Mouse (Mus musculus) MEL (cell line): ENCODE measurements at regions not wholly inside any gene's neighbourhood (a gene's known extent, or its start where the extent isn't known, plus 50 kb on each side); places are given as distances from the start of the nearest gene placed in this dataset.

Source experiments
- DNase-seq: peaks from one replicate; pipeline ENCODE4 v3.0.0; 2011; ENCODE audit warnings: low read depth, low spot score
- H3K27ac ChIP-seq: 2 replicates; pipeline ENCODE4 v1.5.1; 2012; ENCODE audit warnings: low read depth, mild to moderate bottlenecking, control low read depth, low read length, moderate library complexity; ENCODE audit not compliant: control insufficient read depth
- H3K27me3 ChIP-seq, 2 experiments: fragments of 150-350 bp in 1 of 2; sonication (generic) in 1 of 2; 2 replicates each; pipeline ENCODE4 v1.6.1; 2012; ENCODE audit warnings: low read length in 2 of 2, mild to moderate bottlenecking in 2 of 2, improper control_type of control experiment in 1 of 2, moderate library complexity in 1 of 2; ENCODE audit not compliant: insufficient read depth in 2 of 2, control insufficient read depth in 1 of 2
- H3K36me3 ChIP-seq, 2 experiments: 2 replicates each; pipeline ENCODE4 v1.6.1; 2012 to 2014; ENCODE audit warnings: low read length in 2 of 2, improper control_type of control experiment in 1 of 2, inconsistent platforms in 1 of 2, mild to moderate bottlenecking in 1 of 2; ENCODE audit not compliant: insufficient read depth in 2 of 2, control insufficient read depth in 1 of 2
- H3K4me1 ChIP-seq, 2 experiments: fragments of 150-350 bp in 1 of 2; sonication (generic) in 1 of 2; 2 replicates each; pipeline ENCODE4 v1.6.1; 2012; ENCODE audit warnings: low read length in 2 of 2, improper control_type of control experiment in 1 of 2, mild to moderate bottlenecking in 1 of 2; ENCODE audit not compliant: insufficient read depth in 2 of 2, control insufficient read depth in 1 of 2
- H3K4me3 ChIP-seq, 2 experiments: fragments of 150-350 bp in 1 of 2; sonication (generic) in 1 of 2; 2 replicates each; pipeline ENCODE4 v1.5.1; 2012; ENCODE audit warnings: low read depth in 2 of 2, low read length in 2 of 2, mild to moderate bottlenecking in 2 of 2, moderate library complexity in 2 of 2, control low read depth in 1 of 2, improper control_type of control experiment in 1 of 2; ENCODE audit not compliant: control insufficient read depth in 1 of 2, insufficient read depth in 1 of 2
- H3K79me2 ChIP-seq: 2 replicates; pipeline ENCODE4 v1.6.1; 2012; ENCODE audit warnings: mild to moderate bottlenecking, low read length, moderate library complexity; ENCODE audit not compliant: control insufficient read depth, poor library complexity, insufficient read depth
- H3K9ac ChIP-seq: 2 replicates; pipeline ENCODE4 v1.6.1; 2012; ENCODE audit warnings: low read depth, mild to moderate bottlenecking, control low read depth, low read length, moderate library complexity; ENCODE audit not compliant: control insufficient read depth, poor library complexity, severe bottlenecking
- H3K9me3 ChIP-seq: fragments of 150-350 bp; sonication (generic); replicated peaks from 2 replicates; pipeline ENCODE4 v1.6.1; 2012; ENCODE audit warnings: mild to moderate bottlenecking, low read length, improper control_type of control experiment, moderate library complexity; ENCODE audit not compliant: insufficient read depth
- BHLHE40 ChIP-seq: IDR thresholded peaks from 2 replicates; pipeline ENCODE4 v1.6.1; 2012; ENCODE audit warnings: low read depth, mild to moderate bottlenecking, inconsistent platforms, low read length, improper control_type of control experiment, borderline replicate concordance
- CHD1 ChIP-seq: IDR thresholded peaks from 2 replicates; pipeline ENCODE4 v1.6.1; 2012; ENCODE audit warnings: low read depth, mild to moderate bottlenecking, inconsistent platforms, low read length, improper control_type of control experiment
- CHD2 ChIP-seq: IDR thresholded peaks from 2 replicates; pipeline ENCODE4 v1.6.1; 2011; ENCODE audit warnings: low read length, improper control_type of control experiment
- CTCF ChIP-seq, 3 experiments: IDR thresholded peaks in 2 of 3; conservative IDR thresholded peaks in 1 of 3; 2 replicates each; pipeline ENCODE4 v1.5.1; 2011 to 2012; ENCODE audit warnings: low read length in 3 of 3, low read depth in 2 of 3, mild to moderate bottlenecking in 2 of 3, improper control_type of control experiment in 1 of 3, inconsistent platforms in 1 of 3, mixed read lengths in 1 of 3, moderate library complexity in 1 of 3; ENCODE audit not compliant: control insufficient read depth in 1 of 3, insufficient read depth in 1 of 3, poor library complexity in 1 of 3, severe bottlenecking in 1 of 3
- E2F4 ChIP-seq: IDR thresholded peaks from 2 replicates; pipeline ENCODE4 v1.6.1; 2011; ENCODE audit warnings: low read depth, low read length, improper control_type of control experiment, borderline replicate concordance
- ELF1 ChIP-seq: IDR thresholded peaks from 2 replicates; pipeline ENCODE4 v1.6.1; 2014; ENCODE audit warnings: low read depth, mild to moderate bottlenecking, inconsistent platforms, low read length, improper control_type of control experiment, moderate library complexity
- EP300 ChIP-seq, 2 experiments: IDR thresholded peaks; 2 replicates each; pipeline ENCODE4 v1.6.1; 2011; ENCODE audit warnings: improper control_type of control experiment in 2 of 2, low read length in 2 of 2, low read depth in 1 of 2, mild to moderate bottlenecking in 1 of 2
- JUND ChIP-seq: IDR thresholded peaks from 2 replicates; pipeline ENCODE4 v1.6.1; 2011; ENCODE audit warnings: low read depth, mild to moderate bottlenecking, improper control_type of control experiment, low read length
- KAT2A ChIP-seq: conservative IDR thresholded peaks from 2 replicates; pipeline ENCODE4 v1.6.1; 2012; ENCODE audit warnings: low read depth, low read length, improper control_type of control experiment, inconsistent platforms
- MAFK ChIP-seq: IDR thresholded peaks from 2 replicates; pipeline ENCODE4 v1.6.1; 2011; ENCODE audit warnings: low read depth, mild to moderate bottlenecking, low read length, improper control_type of control experiment, borderline replicate concordance
- MAZ ChIP-seq: IDR thresholded peaks from 2 replicates; pipeline ENCODE4 v1.6.1; 2012; ENCODE audit warnings: low read depth, mild to moderate bottlenecking, inconsistent platforms, low read length, improper control_type of control experiment
- MEF2A ChIP-seq: IDR thresholded peaks from 2 replicates; pipeline ENCODE4 v1.6.1; 2014; ENCODE audit warnings: low read depth, mild to moderate bottlenecking, inconsistent platforms, low read length, improper control_type of control experiment; ENCODE audit not compliant: poor library complexity, insufficient replicate concordance, severe bottlenecking; ENCODE audit errors: extremely low read depth
- MXI1 ChIP-seq: IDR thresholded peaks from 2 replicates; pipeline ENCODE4 v1.6.1; 2011; ENCODE audit warnings: mild to moderate bottlenecking, low read depth, low read length, improper control_type of control experiment
- MYB ChIP-seq: IDR thresholded peaks from 2 replicates; pipeline ENCODE4 v1.6.1; 2011; ENCODE audit warnings: mild to moderate bottlenecking, low read depth, low read length, improper control_type of control experiment
- MYC ChIP-seq: IDR thresholded peaks from 2 replicates; pipeline ENCODE4 v1.6.1; 2011; ENCODE audit warnings: low read depth, mild to moderate bottlenecking, low read length, improper control_type of control experiment, moderate library complexity
- NELFE ChIP-seq: IDR thresholded peaks from 2 replicates; pipeline ENCODE4 v1.6.1; 2011; ENCODE audit warnings: low read depth, low read length, improper control_type of control experiment
- POLR2A ChIP-seq, 2 experiments: IDR thresholded peaks; 2 replicates each; pipeline ENCODE4 v1.6.1; 2011 to 2012; ENCODE audit warnings: low read length in 2 of 2, mild to moderate bottlenecking in 2 of 2, control low read depth in 1 of 2, improper control_type of control experiment in 1 of 2, low read depth in 1 of 2, moderate library complexity in 1 of 2; ENCODE audit not compliant: control insufficient read depth in 1 of 2, insufficient read depth in 1 of 2, poor library complexity in 1 of 2
- RAD21 ChIP-seq: IDR thresholded peaks from 2 replicates; pipeline ENCODE4 v1.6.1; 2011; ENCODE audit warnings: mild to moderate bottlenecking, low read depth, low read length, improper control_type of control experiment
- RCOR1 ChIP-seq: IDR thresholded peaks from 2 replicates; pipeline ENCODE4 v1.6.1; 2012; ENCODE audit warnings: low read depth, mild to moderate bottlenecking, inconsistent platforms, low read length, improper control_type of control experiment
- SIN3A ChIP-seq: IDR thresholded peaks from 2 replicates; pipeline ENCODE4 v1.6.1; 2012; ENCODE audit warnings: low read length, improper control_type of control experiment, inconsistent platforms
- SMC3 ChIP-seq: IDR thresholded peaks from 2 replicates; pipeline ENCODE4 v1.6.1; 2011; ENCODE audit warnings: low read depth, low read length, improper control_type of control experiment
- TAL1 ChIP-seq: IDR thresholded peaks from 2 replicates; pipeline ENCODE4 v1.6.1; 2012; ENCODE audit warnings: mild to moderate bottlenecking, inconsistent platforms, low read length, moderate library complexity, mixed read lengths
- UBTF ChIP-seq: IDR thresholded peaks from 2 replicates; pipeline ENCODE4 v1.6.1; 2012; ENCODE audit warnings: low read depth, mild to moderate bottlenecking, inconsistent platforms, low read length, improper control_type of control experiment, moderate library complexity, borderline replicate concordance; ENCODE audit not compliant: insufficient read depth
- ZC3H11A ChIP-seq: IDR thresholded peaks from 2 replicates; pipeline ENCODE4 v1.6.1; 2012; ENCODE audit warnings: low read depth, mild to moderate bottlenecking, inconsistent platforms, low read length, improper control_type of control experiment
- ZKSCAN1 ChIP-seq: IDR thresholded peaks from 2 replicates; pipeline ENCODE4 v1.6.1; 2012; ENCODE audit warnings: low read depth, mild to moderate bottlenecking, inconsistent platforms, low read length, improper control_type of control experiment, moderate library complexity
- ZMIZ1 ChIP-seq: IDR thresholded peaks from 2 replicates; pipeline ENCODE4 v1.6.1; 2012; ENCODE audit warnings: low read depth, mild to moderate bottlenecking, inconsistent platforms, low read length, improper control_type of control experiment, moderate library complexity

DNA sequence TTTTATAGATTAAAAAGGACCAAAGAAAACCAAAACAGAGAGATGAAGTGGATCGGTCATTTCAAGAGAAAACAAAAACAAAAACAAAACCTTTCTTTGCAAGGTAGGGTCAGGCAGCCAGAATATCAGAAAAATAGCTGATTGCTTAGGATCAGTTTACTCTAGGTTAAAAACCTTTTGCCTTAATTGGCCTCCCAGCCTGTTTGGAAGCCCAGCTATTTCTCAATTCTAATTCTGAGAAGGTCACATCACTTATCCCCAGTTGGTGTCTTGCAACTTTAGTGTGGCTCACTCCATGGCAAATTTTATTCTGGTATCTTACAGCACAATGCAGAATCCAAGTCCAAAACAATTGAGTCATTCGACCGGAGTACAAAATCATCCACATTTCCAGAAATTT is 70.0 kb downstream of the 1190002N15Rik start:
- no peaks in the 10 kb centered on the region for H3K4me1 ChIP-seq
- H3K9me3 ChIP-seq: no peaks in the 10 kb centered on the region
- H3K79me2 ChIP-seq: no peaks in the 10 kb centered on the region
- TF ChIP-seq UBTF (no peak), MYC (no peak), ZKSCAN1 (no peak), MYB (no peak), MEF2A (no peak), E2F4 (no peak), MAFK (no peak), ZC3H11A (no peak), ZMIZ1 (no peak), SMC3 (no peak), CHD1 (no peak), RAD21 (no peak)
- no peaks in the 10 kb centered on the region for H3K27me3 ChIP-seq
- DNase-seq: no peak
- no peak overlapping the region for H3K9ac ChIP-seq
- H3K36me3 ChIP-seq: no peaks in the 10 kb centered on the region
- H3K27ac ChIP-seq: no peak overlapping the region
- H3K4me3 ChIP-seq: no peak overlapping the region

DNA sequence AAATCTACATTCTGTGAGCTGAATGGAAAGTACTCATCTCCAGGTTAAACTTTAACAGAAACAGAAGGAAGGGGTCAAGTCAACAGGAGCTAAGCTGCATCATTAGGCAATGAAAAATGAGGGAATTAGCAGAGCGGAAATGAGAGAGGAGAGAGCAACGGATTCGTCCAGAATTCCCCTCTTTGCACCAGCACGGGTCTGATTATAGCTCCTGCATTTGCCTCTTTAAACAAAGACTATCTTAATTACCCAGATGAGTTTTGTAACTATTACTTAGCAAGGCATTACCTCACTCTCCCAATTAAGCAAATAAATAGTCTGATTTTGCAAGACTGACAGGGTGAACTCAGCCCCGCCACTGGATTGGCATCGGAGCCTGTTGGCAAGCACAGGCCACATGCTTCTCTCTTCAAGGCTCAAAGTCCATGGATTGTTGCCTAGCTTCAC is 81.8 kb downstream of the 1190002N15Rik start:
- H3K36me3 ChIP-seq: no peaks in the 10 kb centered on the region
- no peak overlapping the region for H3K4me3 ChIP-seq
- H3K9me3 ChIP-seq: no peaks in the 10 kb centered on the region

More for the DNA sequence above, 81.8 kb downstream of the 1190002N15Rik start:
- no peak overlapping the region for H3K9ac ChIP-seq
- no peaks in the 10 kb centered on the region for H3K27me3 ChIP-seq
- TF ChIP-seq MEF2A: no peak
- no peak for TF ChIP-seq EP300 (IDR thresholded peaks at IDR 0.05; ENCODE audit: low read depth in 1 of 2, low read length in 2 of 2)
- no peak for TF ChIP-seq KAT2A
- TF ChIP-seq CTCF (IDR thresholded peaks at IDR 0.05 in 2 of 3, conservative IDR thresholded peaks at IDR 0.05 in 1 of 3; ENCODE audit: control insufficient read depth in 1 of 3, insufficient read depth in 1 of 3, low read depth in 2 of 3, low read length in 3 of 3, poor library complexity in 1 of 3, severe bottlenecking in 1 of 3): no peak
- no peak for TF ChIP-seq ELF1
- no peak for TF ChIP-seq RCOR1
- no peak for TF ChIP-seq MXI1
- TF ChIP-seq MAZ: no peak
- no peak for TF ChIP-seq JUND
- no peak for TF ChIP-seq E2F4
- no peak for TF ChIP-seq POLR2A (IDR thresholded peaks at IDR 0.05; ENCODE audit: control insufficient read depth in 1 of 2, insufficient read depth in 1 of 2, low read depth in 1 of 2, low read length in 2 of 2, poor library complexity in 1 of 2)
- no peak for TF ChIP-seq ZKSCAN1
- no peak for TF ChIP-seq MYB
- no peak for TF ChIP-seq SIN3A
- no peak for TF ChIP-seq NELFE
- no peak for TF ChIP-seq RAD21
- no peak for TF ChIP-seq MYC
- no peak for TF ChIP-seq CHD2
- TF ChIP-seq TAL1: no peak
- TF ChIP-seq BHLHE40: no peak
- TF ChIP-seq, all 39 proteins: peak for 0
- no peaks in the 10 kb centered on the region for H3K4me1 ChIP-seq
- DNase-seq: no peak
- H3K79me2 ChIP-seq: no peaks in the 10 kb centered on the region
- no peak overlapping the region for H3K27ac ChIP-seq
